Mouse (Mus musculus) neural tube, embryonic 12.5 days (tissue): ENCODE results near the gene Rap1gds1. TPM values are rescaled to one million over a fixed set of nuclear protein-coding genes. Genes with fewer than 3 reads are reported as not detected.

ENCODE experiments used
- ATAC-seq: fragments of 200-750 bp; cut with Nextera tagmentation; 2 replicates; pipeline ENCODE4 v1.8.0; 2017; ENCODE audit warnings: low read depth, mild to moderate bottlenecking, moderate TSS enrichment, moderate library complexity; ENCODE audit not compliant: low FRiP score
- H3K27ac ChIP-seq: fragments of 300-500 bp; sonication (generic); 2 replicates; pipeline ENCODE4 v1.5.1; 2016
- H3K27me3 ChIP-seq: fragments of 300-500 bp; sonication (generic); replicated peaks from 2 replicates; pipeline ENCODE4 v1.6.1; 2016; ENCODE audit warnings: mild to moderate bottlenecking
- H3K36me3 ChIP-seq: fragments of 300-500 bp; sonication (generic); 2 replicates; pipeline ENCODE4 v1.6.1; 2016; ENCODE audit warnings: mild to moderate bottlenecking
- H3K4me1 ChIP-seq: fragments of 300-500 bp; sonication (generic); 2 replicates; pipeline ENCODE4 v1.6.1; 2016
- H3K4me2 ChIP-seq: fragments of 300-500 bp; sonication (generic); replicated peaks from 2 replicates; pipeline ENCODE4 v1.6.1; 2016; ENCODE audit warnings: mild to moderate bottlenecking
- H3K4me3 ChIP-seq: fragments of 300-500 bp; sonication (generic); 2 replicates; pipeline ENCODE4 v1.5.1; 2016
- H3K9ac ChIP-seq: fragments of 300-500 bp; sonication (generic); 2 replicates; pipeline ENCODE4 v1.6.1; 2016; ENCODE audit warnings: mild to moderate bottlenecking
- H3K9me3 ChIP-seq: fragments of 300-500 bp; sonication (generic); 2 replicates; pipeline ENCODE4 v1.6.1; 2016; ENCODE audit warnings: mild to moderate bottlenecking
- WGBS: fragments of 180-500 bp; shearing (Covaris S2); methylation state at CpG from one replicate; pipeline ENCODE4 v1.1.7; 2016; 5-methylcytosine and 5-hydroxymethylcytosine counted together
- polyA plus RNA-seq: library from polyadenylated mRNA; unstranded; fragments of >200 nt; fragmentation: Nextera tagmentation; extraction: Ambion mirVana; gene quantifications from 2 replicates; pipeline ENCODE4 v1.2.1, GENCODE M21; 2016

The Rap1gds1 gene
- 83.4 and 93.7 TPM in 2 replicates for polyA plus RNA-seq

GRCm38 (mm10) chr3:139074484-139075211, at the start of gene Rap1gds1:
TSS of gene Rap1gds1 (minus strand) at chr3:139075201.
- ATAC-seq = peak; percentile 45
- Histone ChIP-seq H3K4me2 (peak within 1 kb of the TSS; percentile 88), H3K4me1 (peaks cover 4% of the 10 kb centered on the region; the same call in 1 of the 2 replicates), H3K4me3 (peak within 1 kb of the TSS; percentile 87), H3K9me3 (no peaks in the 10 kb centered on the region), H3K27ac (peak within 1 kb of the TSS; percentile 96), H3K9ac (peak within 1 kb of the TSS; percentile 94), H3K27me3 (no peaks in the 10 kb centered on the region), H3K36me3 (no peaks in the 10 kb centered on the region)
- under 1% methylated on average over 93 of the region's 97 CpGs for WGBS

- H3K27me3 ChIP-seq = no peaks in the 10 kb centered on the region
- H3K4me1 ChIP-seq = no peaks in the 10 kb centered on the region
- H3K4me3 ChIP-seq = no peak overlapping the region
- no peak overlapping the region for H3K9ac ChIP-seq
- no peak overlapping the region for H3K4me2 ChIP-seq
- H3K9me3 ChIP-seq = no peaks in the 10 kb centered on the region
- H3K36me3 ChIP-seq = no peaks in the 10 kb centered on the region
- no peak overlapping the region for H3K27ac ChIP-seq
- no peak for ATAC-seq
Measured at GRCm38 (mm10) chr3:139118446-139118845, 43.4 kb upstream of the Rap1gds1 start.

GRCm38 (mm10) chr3:139116733-139117337, 41.8 kb upstream of the Rap1gds1 start:
- Histone ChIP-seq H3K4me2 (no peak overlapping the region), H3K9me3 (no peaks in the 10 kb centered on the region), H3K27me3 (no peaks in the 10 kb centered on the region), H3K9ac (no peak overlapping the region), H3K4me1 (no peaks in the 10 kb centered on the region), H3K4me3 (no peak overlapping the region), H3K36me3 (no peaks in the 10 kb centered on the region), H3K27ac (no peak overlapping the region)
- WGBS = 82% methylated on average over 9 of the region's 9 CpGs
- no peak for ATAC-seq

- Histone ChIP-seq H3K4me2 (no peak overlapping the region), H3K36me3 (no peaks in the 10 kb centered on the region), H3K9ac (no peak overlapping the region), H3K9me3 (no peaks in the 10 kb centered on the region), H3K27ac (no peak overlapping the region), H3K27me3 (no peaks in the 10 kb centered on the region), H3K4me1 (no peaks in the 10 kb centered on the region), H3K4me3 (no peak overlapping the region)
- no peak for ATAC-seq
- 84% methylated on average over 3 of the region's 3 CpGs for WGBS
Measured at GRCm38 (mm10) chr3:139112335-139112973, 37.5 kb upstream of the Rap1gds1 start.

- H3K36me3 ChIP-seq = no peaks in the 10 kb centered on the region
- H3K4me3 ChIP-seq = no peak overlapping the region
- no peaks in the 10 kb centered on the region for H3K4me1 ChIP-seq
- no peak overlapping the region for H3K4me2 ChIP-seq
- ATAC-seq = no peak
- no peak overlapping the region for H3K9ac ChIP-seq
- no peaks in the 10 kb centered on the region for H3K27me3 ChIP-seq
- H3K27ac ChIP-seq = no peak overlapping the region
- 90% methylated on average over 2 of the region's 2 CpGs for WGBS
- H3K9me3 ChIP-seq = no peaks in the 10 kb centered on the region
Measured at GRCm38 (mm10) chr3:139111877-139112276, 36.9 kb upstream of the Rap1gds1 start.

GRCm38 (mm10) chr3:139108176-139108575, 33.2 kb upstream of the Rap1gds1 start:
- 86% methylated on average over 5 of the region's 5 CpGs for WGBS
- H3K9me3 ChIP-seq = no peaks in the 10 kb centered on the region
- no peaks in the 10 kb centered on the region for H3K36me3 ChIP-seq
- no peak overlapping the region for H3K9ac ChIP-seq
- H3K4me3 ChIP-seq = no peak overlapping the region
- ATAC-seq = no peak
- H3K27ac ChIP-seq = no peak overlapping the region
- no peaks in the 10 kb centered on the region for H3K4me1 ChIP-seq
- H3K4me2 ChIP-seq = no peak overlapping the region
- no peaks in the 10 kb centered on the region for H3K27me3 ChIP-seq

GRCm38 (mm10) chr3:139103914-139104313, 28.9 kb upstream of the Rap1gds1 start:
- Histone ChIP-seq H3K27me3 (no peaks in the 10 kb centered on the region), H3K4me3 (no peak overlapping the region), H3K9me3 (no peaks in the 10 kb centered on the region), H3K9ac (no peak overlapping the region), H3K4me2 (no peak overlapping the region), H3K36me3 (no peaks in the 10 kb centered on the region), H3K27ac (no peak overlapping the region), H3K4me1 (no peaks in the 10 kb centered on the region)
- ATAC-seq = no peak
- 69% methylated on average over 2 of the region's 2 CpGs for WGBS

GRCm38 (mm10) chr3:139103346-139103745, 28.3 kb upstream of the Rap1gds1 start:
- no peak overlapping the region for H3K9ac ChIP-seq
- no peak for ATAC-seq
- H3K27ac ChIP-seq = no peak overlapping the region
- no peak overlapping the region for H3K4me2 ChIP-seq
- no peaks in the 10 kb centered on the region for H3K36me3 ChIP-seq
- H3K27me3 ChIP-seq = no peaks in the 10 kb centered on the region
- 85% methylated on average over 3 of the region's 3 CpGs for WGBS
- no peak overlapping the region for H3K4me3 ChIP-seq
- no peaks in the 10 kb centered on the region for H3K4me1 ChIP-seq
- no peaks in the 10 kb centered on the region for H3K9me3 ChIP-seq

GRCm38 (mm10) chr3:139101941-139102340, 26.9 kb upstream of the Rap1gds1 start:
- Histone ChIP-seq H3K9ac (no peak overlapping the region), H3K27ac (no peak overlapping the region), H3K36me3 (no peaks in the 10 kb centered on the region), H3K4me3 (no peak overlapping the region), H3K4me2 (no peak overlapping the region), H3K4me1 (no peaks in the 10 kb centered on the region), H3K27me3 (no peaks in the 10 kb centered on the region), H3K9me3 (no peaks in the 10 kb centered on the region)
- no peak for ATAC-seq
- 93% methylated on average over 1 of the region's 1 CpGs for whole genome bisulfite sequencing

- Histone ChIP-seq H3K36me3 (no peaks in the 10 kb centered on the region), H3K4me2 (no peak overlapping the region), H3K9ac (no peak overlapping the region), H3K27ac (no peak overlapping the region), H3K27me3 (no peaks in the 10 kb centered on the region), H3K4me3 (no peak overlapping the region), H3K4me1 (no peaks in the 10 kb centered on the region), H3K9me3 (no peaks in the 10 kb centered on the region)
- 89% methylated on average over 5 of the region's 5 CpGs for WGBS
- ATAC-seq = no peak
Measured at GRCm38 (mm10) chr3:139099284-139099683, 24.3 kb upstream of the Rap1gds1 start.

GRCm38 (mm10) chr3:139095894-139096293, 20.9 kb upstream of the Rap1gds1 start:
- no peak overlapping the region for H3K4me3 ChIP-seq
- ATAC-seq = no peak
- H3K4me2 ChIP-seq = no peak overlapping the region
- H3K9ac ChIP-seq = no peak overlapping the region
- no peaks in the 10 kb centered on the region for H3K36me3 ChIP-seq
- no peaks in the 10 kb centered on the region for H3K9me3 ChIP-seq
- H3K27ac ChIP-seq = no peak overlapping the region
- no peaks in the 10 kb centered on the region for H3K27me3 ChIP-seq
- WGBS = 71% methylated on average over 7 of the region's 7 CpGs
- no peaks in the 10 kb centered on the region for H3K4me1 ChIP-seq

- H3K27ac ChIP-seq = no peak overlapping the region
- H3K4me3 ChIP-seq = no peak overlapping the region
- H3K9me3 ChIP-seq = peaks cover 7% of the 10 kb centered on the region; the same call in 1 of the 2 replicates
- H3K27me3 ChIP-seq = no peaks in the 10 kb centered on the region
- WGBS = 78% methylated on average over 3 of the region's 3 CpGs
- H3K36me3 ChIP-seq = no peaks in the 10 kb centered on the region
- ATAC-seq = no peak
- H3K4me1 ChIP-seq = no peaks in the 10 kb centered on the region
- H3K9ac ChIP-seq = no peak overlapping the region
- no peak overlapping the region for H3K4me2 ChIP-seq
Measured at GRCm38 (mm10) chr3:139088526-139088925, 13.5 kb upstream of the Rap1gds1 start.
